Mouse (Mus musculus): ENCODE measurements around the gene Gemin7. TPM values are rescaled to one million over a fixed set of nuclear protein-coding genes. Genes with fewer than 3 reads are reported as not detected.
A peak's percentile ranks its signal among the peaks of the same experiment; 100 is the strongest.

Gemin7 gene
- total RNA-seq, 2 experiments from 2014 or later = 26.4 to 80.1 TPM

DNA sequence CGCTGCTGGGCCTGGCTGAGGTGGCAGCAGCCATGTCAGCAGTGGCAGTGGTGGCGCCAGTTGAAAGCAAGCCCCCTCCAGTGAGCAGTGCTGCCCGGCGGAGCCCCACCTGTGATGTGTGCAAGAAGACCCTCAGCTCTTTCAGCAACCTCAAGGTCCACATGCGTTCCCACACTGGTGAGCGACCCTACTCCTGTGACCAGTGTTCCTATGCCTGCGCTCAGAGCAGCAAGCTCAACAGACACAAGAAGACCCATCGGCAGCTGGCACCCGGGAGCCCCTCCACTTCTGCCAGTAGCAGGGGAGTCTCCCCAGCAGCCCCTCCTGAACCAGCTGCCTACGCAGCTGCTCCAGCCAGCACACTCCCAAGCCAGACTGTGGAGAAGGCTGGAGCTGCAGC is 2.4 kb upstream of the Gemin7 start:
- no peak for ATAC-seq (replicated peaks; ENCODE audit: low FRiP score, poor library complexity, severe bottlenecking)

DNA sequence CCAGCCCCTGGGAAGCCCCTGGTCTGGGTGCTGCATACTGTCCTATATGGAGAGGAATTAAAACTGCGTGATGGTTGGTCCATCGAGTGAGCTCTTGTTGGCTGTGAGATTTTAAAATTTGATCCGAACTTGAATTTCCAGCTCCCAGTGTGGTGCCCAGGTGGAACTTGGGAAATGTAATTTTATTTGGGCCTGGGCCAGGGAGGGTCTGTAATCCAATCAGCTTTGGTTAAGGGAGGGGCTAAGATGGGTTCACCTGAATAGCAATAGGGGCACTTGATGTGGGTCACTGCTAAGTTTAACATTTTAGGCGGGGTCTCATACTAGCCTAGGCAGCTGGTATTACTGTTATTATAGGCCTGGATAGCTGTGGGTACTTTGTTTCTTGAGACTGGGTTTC is 1.0 kb upstream of the Gemin7 start:
- ATAC-seq (replicated peaks; ENCODE audit: low FRiP score, poor library complexity, severe bottlenecking) = no peak

DNA sequence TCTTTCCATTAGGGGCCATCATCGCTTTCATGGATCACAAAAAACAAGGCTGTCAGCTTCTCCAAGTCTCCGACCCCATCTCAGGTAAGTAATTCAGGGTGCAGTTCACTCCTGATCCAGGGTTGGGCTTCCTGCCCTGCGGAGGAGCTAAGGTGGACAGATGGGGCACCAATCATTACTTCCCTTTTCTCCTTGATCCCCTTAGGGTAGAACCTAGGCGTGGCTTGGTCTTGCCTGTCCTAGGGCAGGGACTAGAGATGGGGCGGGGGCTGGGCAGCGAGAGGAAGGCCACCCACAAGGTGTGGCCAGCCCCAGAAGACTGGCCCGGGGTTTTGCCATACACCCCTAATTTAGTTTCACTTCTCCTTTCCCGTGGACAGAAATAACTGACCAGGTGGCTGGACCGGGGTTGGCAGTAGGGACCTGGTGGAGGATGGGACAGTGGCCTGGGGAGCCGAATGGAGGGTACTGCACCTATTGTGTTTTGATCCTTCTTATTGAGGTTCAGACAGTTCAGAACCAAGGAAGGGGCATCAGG is 551 bp upstream of the Gemin7 start:
- no peak; the same call in 1 of the 2 replicates for ATAC-seq (replicated peaks; ENCODE audit: low FRiP score, poor library complexity, severe bottlenecking)

DNA sequence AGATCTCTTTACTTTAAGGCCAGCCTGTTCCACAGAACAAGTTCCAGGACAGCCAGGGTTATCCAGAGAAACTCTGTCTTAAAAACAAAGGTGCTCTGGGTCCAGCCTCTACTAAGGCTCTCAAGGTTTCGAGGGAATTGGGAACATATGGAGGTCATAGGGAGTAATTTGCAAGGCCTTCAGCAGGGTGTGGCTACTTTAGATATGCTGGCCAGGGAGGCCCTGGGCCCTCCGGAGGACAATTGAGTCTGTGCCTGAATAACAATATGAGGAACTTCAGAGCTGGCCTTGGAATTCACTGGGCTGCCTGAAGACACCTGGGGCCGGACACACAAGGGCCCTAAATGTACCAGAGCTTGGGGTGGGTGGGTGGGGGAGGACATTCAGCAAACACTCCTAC is 1.8 kb downstream of the Gemin7 start:
- ATAC-seq (replicated peaks; ENCODE audit: low FRiP score, poor library complexity, severe bottlenecking) = no peak

DNA sequence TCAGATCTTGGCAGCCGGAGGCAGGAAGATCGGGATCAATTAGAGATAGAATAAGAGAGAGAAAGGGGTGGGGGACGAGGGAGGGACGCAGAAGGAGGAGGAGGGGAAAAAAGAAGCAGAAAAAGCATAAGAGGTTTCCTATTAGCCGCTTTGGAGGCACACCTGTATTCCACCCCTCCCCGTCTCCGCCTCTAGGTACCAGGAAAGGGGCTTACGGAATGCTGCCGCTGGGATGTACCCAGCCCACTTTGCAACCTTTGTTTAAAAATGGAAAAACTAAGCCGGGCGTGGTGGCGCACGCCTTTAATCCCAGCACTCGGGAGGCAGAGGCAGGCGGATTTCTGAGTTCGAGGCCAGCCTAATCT is 3.6 kb downstream of the Gemin7 start:
- ATAC-seq (replicated peaks; ENCODE audit: low FRiP score, poor library complexity, severe bottlenecking) = no peak

DNA sequence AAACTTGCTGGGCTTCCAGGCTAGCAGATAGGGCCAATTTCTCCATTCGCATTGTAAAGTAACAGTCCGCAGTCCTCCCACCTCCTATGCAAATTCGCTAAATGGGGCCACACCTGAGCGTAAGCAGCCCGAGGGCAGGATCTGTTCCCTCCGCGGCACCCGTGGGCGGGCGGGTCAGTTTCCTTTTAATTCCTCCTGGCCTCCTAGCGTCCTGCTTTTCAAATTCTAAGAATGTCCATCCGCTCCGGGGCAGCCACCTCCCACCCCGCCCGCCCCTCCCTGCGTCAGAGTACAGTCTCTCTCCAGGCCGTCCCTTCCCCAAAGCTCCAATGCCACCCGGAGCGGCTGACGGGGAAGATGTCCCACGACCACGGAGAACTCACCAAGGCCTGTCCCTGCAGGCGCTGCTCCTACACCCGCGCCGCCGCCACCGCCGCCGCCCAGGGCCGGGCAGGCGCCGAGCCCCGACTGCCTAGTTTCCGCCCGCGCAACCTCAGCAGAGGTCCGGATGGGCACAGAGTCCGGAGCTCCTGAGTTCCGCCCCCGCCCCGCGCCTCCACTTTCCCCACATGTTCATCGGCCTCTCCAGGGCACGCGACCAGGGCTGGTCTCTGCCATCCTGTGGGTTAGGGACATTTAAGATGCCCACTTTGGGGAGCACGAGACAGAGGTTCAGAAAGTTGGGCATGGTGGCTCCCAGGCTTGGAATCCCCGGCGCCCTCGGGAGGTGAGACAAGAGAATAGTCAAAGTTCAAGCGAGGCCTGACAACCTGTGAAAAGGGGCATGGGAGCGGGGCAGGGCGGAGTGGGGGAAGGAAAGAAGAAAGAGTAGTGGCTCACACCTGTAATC is 4.2 kb downstream of the Gemin7 start:
- ATAC-seq (replicated peaks; ENCODE audit: low FRiP score, poor library complexity, severe bottlenecking) = peak; percentile 82

DNA sequence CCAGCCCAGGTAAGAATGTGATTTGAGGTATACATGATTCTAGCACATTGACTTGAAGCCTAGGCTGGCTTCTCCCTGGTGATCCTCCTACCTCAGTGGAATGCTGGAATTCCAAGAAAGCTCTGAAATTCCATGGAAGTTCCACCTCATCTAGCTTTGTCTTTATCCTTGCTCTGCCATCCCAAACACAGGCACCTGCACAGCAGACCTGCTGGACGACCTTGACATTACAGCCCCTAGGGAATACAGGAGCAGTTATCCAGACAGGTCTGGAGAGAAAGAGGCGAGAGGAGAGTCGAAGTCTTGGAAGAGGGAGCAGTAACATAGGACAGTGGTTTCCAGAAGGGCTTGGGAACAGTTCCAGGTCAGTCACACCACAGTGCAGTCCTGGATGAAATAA is 7.7 kb downstream of the Gemin7 start:
- ATAC-seq (replicated peaks; ENCODE audit: low FRiP score, poor library complexity, severe bottlenecking) = no peak

DNA sequence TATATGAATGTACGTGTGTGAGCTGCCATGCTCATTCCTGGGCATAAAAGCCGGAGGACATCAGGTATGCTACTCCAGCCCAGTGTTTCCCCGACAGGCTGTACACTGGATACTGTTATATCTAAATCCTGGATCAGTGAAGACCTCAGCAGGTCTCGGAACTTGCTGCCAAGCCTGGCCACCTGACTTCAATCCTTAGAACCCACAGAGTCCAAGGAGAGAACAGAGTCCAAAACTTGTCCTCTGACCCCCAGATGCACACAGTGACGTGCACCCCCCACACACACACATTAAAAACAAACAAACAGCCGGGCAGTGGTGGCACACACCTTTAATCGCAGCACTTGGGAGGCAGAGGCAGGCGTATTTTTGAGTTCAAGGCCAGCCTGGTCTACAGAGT is 10.0 kb downstream of the Gemin7 start:
- no peak for ATAC-seq (replicated peaks; ENCODE audit: low FRiP score, poor library complexity, severe bottlenecking)

DNA sequence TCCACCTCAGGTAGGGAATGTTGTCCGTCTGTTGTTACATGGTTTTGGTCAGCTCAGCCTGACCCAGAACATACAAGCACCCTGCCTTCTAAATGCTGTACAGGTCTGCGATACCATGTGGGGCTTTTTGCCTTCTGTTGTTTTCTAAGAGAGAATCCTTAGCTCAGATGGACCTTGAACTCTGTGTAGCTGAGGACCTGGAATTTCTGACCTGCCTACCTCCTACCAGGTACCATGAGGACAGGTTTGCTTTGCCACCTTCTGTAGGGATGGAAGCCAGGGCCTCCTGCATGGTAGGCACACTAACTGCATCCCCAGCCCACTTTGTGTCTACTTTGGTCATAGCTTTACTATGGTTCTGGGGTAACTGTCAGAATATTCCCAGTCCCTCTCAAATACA is 11.6 kb downstream of the Gemin7 start:
- no peak for ATAC-seq (replicated peaks; ENCODE audit: low FRiP score, poor library complexity, severe bottlenecking)

DNA sequence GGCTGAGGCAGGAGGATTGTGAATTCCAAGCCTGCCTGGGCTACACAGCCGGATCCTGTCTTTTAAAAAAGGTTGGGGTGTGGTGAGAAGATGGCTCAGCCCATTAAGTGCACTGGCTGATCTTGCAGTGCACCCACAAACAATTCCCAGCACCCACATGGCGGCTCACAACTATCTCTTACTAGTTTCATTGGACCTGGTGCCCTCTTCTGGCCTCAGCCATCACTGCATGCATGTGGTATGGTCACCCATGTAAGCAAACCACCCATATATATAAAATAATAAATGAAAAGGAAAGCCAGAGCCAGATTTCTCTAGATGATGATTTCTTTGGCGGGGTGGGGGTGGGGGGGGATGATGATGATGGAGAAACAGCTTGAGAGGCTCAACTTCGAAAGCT is 12.9 kb downstream of the Gemin7 start:
- no peak for ATAC-seq (replicated peaks; ENCODE audit: low FRiP score, poor library complexity, severe bottlenecking)

DNA sequence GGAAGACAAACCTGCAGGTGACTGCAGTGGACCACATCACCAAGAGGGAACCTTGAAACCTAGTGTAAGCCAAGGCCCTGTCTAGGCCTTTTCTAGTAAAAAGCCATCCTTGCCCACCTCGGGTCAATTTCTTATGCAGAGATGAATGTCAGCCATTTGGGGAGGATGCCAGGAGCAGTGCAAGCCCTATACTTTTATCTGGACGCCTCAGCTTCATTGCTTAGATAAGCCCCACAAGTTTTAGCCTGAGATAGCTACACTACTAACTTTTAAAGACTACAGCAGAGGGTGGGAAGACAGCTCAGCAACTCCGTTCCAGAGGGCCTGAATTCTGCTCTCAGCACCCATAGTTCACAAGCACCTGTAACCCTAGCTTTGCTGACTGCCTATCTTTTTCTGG is 13.5 kb downstream of the Gemin7 start:
- peak; percentile 71 for ATAC-seq (replicated peaks; ENCODE audit: low FRiP score, poor library complexity, severe bottlenecking)

DNA sequence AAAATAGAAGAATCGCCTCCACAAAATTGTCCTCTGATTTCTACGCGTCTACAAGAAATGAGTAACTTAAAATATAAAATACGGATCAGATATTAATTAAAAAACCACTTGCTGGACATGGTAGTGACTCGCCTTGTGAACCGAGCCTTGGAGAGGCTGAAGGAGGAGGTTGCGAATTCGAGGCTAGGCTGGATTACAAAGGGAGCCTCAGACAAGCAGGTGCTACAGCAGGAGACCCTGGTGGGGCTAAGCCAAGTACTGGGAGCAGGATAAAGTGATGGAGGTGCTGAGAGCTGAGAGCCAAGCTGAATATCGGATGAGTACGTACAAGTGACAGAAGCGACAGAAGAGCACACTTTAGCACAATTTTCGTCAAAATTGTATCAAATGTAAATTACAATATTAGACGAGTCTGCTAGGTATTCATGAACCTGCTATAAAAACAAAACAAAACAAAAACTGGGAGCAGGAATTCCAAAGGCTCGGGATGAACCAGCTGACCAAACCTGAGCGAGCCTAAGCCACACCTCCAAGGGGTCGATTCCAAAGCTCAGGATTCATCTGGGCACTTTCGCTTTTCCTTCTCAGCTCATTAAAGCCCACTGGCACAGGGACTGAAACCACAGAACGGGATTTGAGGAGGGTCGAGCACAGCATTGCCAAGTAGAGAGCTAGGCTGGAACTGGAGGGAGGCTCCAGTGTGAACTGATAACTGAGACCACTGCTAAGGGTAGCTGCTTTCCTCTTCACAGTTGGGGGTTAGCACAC is 14.6 kb downstream of the Gemin7 start, which contains the start of gene Ppp1r37:
Gene Ppp1r37 (minus strand): TSS at position 434 of the 768 bp plus-strand sequence.
- 0 out of 2 replicates have a peak, but pooled peaks have one; percentile 3 for ATAC-seq (replicated peaks; ENCODE audit: low FRiP score, poor library complexity, severe bottlenecking)

DNA sequence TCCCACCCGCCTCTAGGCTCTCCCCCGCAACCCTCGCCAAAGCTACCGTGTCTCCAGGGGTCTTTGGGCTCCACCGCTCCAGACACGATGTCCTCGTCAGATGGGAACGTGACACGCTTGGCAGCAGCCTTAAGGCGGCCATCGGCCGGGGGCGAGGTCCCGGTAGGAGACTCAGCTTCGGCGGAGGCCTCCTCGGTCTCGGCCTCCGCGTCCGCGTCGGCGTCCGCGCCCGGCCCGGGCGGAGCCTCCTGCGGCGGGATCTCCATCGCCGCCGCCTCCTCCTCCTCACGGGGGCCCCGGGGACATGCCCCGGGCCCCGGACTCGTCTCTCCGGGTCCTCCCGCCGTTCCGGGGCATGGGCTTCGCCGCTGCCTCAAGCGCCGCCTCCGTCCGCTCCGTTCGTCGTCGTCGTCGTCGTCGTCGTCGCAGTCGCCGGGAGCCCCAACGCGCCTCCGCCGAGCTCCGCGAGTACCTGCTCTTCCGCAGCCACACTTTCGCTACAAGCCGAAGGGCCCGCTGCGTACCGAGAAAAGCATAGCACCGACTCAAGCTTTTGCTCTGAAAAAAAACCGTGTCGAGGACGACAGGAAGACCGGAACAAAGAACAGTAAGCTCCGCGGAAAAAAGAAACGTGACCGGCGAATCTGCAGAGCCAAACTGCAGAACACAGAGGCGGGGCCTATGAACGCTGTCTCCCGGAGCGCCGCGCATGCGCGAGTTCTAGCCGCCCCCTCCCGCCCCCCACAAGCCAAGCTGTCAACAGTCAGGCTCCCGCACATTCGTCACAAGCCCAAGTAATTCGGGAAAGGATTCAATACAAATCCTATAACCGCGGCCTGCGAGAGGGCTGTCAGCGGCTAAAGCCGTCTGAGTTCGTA is 15.4 kb downstream of the Gemin7 start:
- peak; percentile 75 for ATAC-seq (replicated peaks; ENCODE audit: low FRiP score, poor library complexity, severe bottlenecking)

DNA sequence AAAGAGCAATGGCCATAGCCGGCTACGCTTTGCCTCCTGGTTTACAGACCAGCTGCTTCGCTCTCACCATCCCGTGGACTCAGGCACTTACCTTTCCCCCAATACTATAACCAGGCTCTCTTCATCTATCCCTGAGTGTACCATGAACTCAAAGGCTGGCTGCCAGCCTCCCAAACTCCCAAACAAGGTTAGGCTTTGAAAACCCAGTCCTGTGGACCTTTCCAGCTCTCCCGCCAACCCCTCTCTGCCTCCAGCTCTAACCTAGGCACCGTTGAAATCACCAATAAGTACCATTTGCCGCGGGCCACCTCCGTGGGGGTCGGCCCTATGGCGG is 16.0 kb downstream of the Gemin7 start:
- no peak for ATAC-seq (replicated peaks; ENCODE audit: low FRiP score, poor library complexity, severe bottlenecking)

DNA sequence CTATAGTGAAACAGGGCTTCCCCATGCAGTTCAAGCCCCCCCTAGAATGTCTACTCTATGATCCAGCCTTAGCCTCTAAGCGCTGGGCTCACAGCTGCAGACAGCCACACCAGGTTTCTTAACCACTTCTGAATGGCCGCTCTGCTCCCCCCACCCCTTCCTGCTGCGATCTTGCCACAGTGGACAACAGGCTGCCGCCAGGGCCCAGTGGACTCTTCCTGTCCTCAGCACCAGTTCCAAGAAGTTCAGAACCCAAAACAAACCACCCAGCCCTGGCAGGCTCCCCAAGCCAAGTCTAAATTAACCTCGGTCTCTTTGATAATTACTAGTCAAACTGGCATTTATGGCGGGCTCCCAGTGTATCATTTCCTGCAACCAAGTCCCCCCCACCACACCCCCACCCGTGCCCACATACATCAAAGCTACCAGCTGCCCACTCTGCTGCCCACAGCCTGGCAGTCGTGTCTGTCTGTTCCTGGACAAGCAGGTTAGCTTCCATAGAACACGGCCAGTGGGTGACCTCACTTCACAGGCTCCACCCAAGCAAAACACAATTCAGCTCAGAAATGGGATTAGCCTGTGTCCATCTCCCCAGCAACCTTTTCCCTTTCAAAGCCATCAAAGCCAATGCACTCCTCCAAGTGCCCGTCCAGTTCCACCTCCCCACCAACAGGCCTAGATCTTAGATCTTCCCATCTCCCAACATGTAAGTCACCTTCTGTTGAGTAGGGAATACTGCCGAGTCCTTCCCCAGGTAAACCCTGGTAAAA is 16.7 kb downstream of the Gemin7 start:
- ATAC-seq (replicated peaks; ENCODE audit: low FRiP score, poor library complexity, severe bottlenecking) = no peak

DNA sequence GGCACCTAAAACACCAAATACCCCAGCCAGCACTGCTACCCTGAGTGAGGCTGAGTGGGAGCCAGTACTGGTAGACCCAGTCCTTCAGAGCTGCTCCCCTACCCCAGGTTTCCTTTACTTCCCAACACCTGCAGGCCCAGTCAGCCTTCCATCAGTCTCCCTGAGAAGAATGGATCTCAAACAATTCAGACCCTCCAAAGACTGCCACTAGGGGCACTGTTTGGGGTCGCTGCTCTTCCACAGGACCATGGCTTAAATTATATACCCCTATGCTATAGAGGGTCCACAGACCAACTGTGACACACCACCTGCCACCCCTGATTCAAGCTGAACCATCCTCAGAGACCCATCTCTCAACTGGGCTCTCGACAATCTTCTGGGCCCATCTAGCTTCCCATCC is 18.4 kb downstream of the Gemin7 start:
- ATAC-seq (replicated peaks; ENCODE audit: low FRiP score, poor library complexity, severe bottlenecking) = no peak

DNA sequence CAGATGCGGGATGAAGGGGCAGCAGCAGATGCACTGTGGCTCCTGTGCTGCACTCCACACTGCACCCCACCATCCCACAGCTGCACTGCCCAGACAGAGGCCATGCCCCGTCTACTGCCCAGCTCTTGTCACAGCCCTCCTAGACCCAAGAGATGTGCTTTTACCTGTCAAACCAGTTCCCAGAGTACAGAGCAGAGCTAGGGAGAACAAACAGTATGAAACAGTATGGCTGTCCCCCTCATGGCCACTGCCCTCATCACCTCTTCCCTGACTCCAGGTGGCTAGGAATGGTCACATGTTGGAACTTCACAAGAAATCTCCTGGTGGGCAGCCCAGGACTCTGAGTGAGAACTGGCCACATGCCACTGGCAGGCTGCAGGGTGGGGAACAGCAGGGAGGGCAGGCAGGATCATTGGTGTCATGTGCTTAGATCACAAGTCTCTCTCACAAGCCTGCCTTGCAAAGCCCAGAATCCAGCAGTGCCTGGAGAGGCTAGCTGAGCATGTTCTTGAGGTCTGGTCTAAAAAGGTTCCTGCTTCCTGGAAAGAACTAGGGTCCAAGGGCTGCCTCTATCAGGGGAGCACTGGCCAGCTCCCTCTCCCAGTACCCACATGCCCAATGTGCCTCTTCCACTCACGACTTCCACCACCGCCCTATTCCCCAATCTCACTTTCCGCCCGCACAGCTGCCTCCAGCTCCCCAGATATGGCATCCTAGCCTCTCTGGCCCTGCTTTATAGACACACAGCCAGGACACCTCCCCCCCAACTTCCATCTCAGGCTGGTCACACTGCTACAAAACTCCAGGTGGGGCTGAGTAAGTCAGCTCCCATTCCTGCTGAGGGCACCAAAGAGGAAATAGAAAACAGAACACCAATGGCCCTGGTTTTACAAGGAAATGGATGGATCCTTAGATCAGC is 19.2 kb downstream of the Gemin7 start:
- ATAC-seq (replicated peaks; ENCODE audit: low FRiP score, poor library complexity, severe bottlenecking) = no peak

DNA sequence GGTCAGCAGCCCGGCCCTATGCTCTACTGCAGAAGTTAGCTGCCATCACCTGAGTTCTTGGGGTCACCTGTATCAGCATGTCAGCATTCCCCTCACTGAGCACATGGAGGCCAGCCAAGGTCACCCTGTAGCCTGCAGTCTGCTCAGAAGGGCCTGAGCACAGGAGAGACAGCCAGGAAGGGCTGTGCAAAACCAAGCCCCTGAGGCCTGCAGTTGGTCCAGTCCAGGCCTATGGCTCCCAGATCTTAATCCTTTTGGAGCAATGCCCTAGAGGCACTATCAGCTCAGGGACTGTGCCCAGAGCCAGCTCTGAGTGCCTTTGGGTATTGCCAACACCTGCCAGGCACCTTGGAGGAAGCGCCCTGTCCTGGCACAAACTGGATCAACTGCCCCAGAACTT is 20.3 kb downstream of the Gemin7 start:
- no peak for ATAC-seq (replicated peaks; ENCODE audit: low FRiP score, poor library complexity, severe bottlenecking)

Data from erythroid progenitor cell, adult 5-6 weeks (primary cell).